Mouse (Mus musculus) left cerebral cortex, postnatal 36 days (tissue): ENCODE measurements around the gene Ddit4l. TPM values are rescaled to one million over a fixed set of nuclear protein-coding genes. Genes with fewer than 3 reads are reported as not detected.
"Not testable (repeated sequence)": the region's sequence is repeated elsewhere in the genome, so short reads cannot be mapped to it uniquely, and the experiment has no call there.

Experiments used
- DNase-seq, 2 experiments: peaks; one replicate each; pipeline ENCODE4 v3.0.0; 2021 to 2022; ENCODE audit warnings: low spot score in 2 of 2, mixed read lengths in 1 of 2
- intact Hi-C: fragments of 180-260 bp; cut with DNase I; formaldehyde crosslinking; loops from one replicate; pipeline ENCODE4 v1.15.1; 2025
- microRNA-seq: library from miRNA; unstranded; fragments of <30 nt; microRNA quantifications from one replicate; pipeline ENCODE4 v1.2.0, GENCODE M21; 2022
- total RNA-seq, 2 experiments: library from RNA; stranded (reverse); gene quantifications; 2 replicates each; pipeline ENCODE4 v1.2.3; 2021

The Ddit4l gene
- total RNA-seq, 2 experiments from 2014 or later = 22.1 to 24.3 TPM

DNA sequence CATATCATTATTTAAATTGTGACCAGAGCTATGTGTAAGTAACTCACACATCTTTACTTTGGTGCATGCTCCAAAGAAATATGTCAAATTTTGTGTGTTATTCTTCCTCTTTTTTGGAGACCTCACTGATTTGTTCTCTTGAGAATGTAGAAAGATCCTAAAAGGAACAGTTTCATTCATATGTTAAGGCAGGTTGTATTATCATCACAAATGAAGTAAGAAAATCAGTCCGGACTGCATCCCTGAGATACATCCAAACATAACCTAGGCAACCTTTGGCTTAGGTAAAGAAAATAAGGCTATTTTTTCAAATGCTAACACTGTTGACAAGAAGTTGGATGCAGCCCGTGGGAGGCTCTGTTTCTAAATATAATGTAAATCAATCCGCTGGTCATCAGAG lies 21.2 kb downstream of the Ddit4l start:
- intact Hi-C loops = no loop called here
- DNase-seq = no peak

- intact Hi-C loops = no loop called here
- DNase-seq = no peak
Observed at GRCm38 (mm10) chr3:137644081-137644480, 22.7 kb downstream of the Ddit4l start.

DNA sequence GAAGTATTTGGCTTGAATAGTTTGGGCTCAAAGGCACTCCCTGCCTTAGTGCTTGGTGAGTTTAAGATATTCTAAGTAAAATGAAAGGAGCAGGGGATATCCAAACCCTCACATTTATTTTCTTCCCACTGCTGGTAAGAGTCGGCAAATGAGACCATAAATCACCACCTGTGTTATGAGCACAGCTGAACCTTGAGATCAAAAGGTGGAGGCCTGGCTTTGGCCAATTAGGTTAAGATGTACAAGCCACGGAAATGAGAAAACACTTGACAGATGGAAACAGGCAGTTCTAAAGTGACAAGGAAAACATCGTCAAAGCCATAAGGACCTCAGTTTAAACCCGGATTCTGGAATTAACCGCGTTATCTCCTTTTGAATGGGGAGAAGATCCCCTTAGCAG lies 23.5 kb downstream of the Ddit4l start:
- DNase-seq = no peak
- intact Hi-C loops = no loop called here

DNA sequence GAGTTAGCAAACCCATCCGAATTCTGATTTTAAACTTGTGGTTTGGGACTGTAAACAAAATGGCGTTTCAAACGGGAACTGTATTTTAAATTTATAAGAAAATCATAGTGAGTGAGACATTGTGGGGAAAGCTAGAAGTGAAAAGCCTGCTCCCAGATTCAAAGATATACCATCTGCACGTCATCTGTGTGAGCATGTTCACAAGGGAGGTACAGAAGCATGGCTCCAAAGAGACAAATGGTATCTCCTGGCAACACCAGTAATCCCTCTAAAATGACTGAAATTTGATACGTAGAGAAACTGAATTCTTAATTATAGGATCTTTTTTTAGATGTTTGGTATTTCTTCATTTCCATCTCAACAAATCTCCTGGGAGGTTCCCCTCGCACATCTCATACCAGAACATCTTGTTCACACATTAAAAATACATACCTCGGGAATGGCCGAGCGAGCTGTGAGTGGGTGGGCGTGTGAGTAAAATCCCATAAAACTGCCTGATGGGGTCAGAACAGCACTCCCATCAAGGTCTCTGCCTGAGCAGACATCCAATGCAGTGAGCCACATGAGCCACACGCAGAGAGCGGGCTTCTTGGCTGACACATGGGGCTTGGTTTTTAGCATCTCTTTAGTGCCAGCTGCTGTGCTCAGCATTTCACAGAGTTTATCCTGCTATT lies 26.2 kb downstream of the Ddit4l start:
- intact Hi-C loops = no loop called here
- DNase-seq = peak; percentile 37 to 58

- intact Hi-C loops = no loop called here
- DNase-seq = no peak
Observed at GRCm38 (mm10) chr3:137649112-137649511, 27.7 kb downstream of the Ddit4l start.

- intact Hi-C loops = no loop called here
- no peak for DNase-seq
Observed at GRCm38 (mm10) chr3:137652853-137653252, 31.4 kb downstream of the Ddit4l start.

GRCm38 (mm10) chr3:137671224-137671623 lies 49.8 kb downstream of the Ddit4l start, which contains the start of gene Gm21962:
Gene Gm21962, plus strand, starts transcription at chr3:137671524.
- DNase-seq, intact Hi-C loops: not testable (repeated sequence)

Small RNA genes within 50 kb of the gene (microRNA-seq; reads per million reads assigned to microRNA genes)
- not detected for gene Gm22468

Other genes starting within 250 kb of the Ddit4l start
- not detected for gene Gm21962, start 49.9 kb downstream of the Ddit4l start, total RNA-seq
- 100 to 1,000 TPM; 160 to 180 TPM for gene H2afz, start 242.9 kb downstream of the Ddit4l start, total RNA-seq
- gene Dnajb14, start 246.1 kb downstream of the Ddit4l start, total RNA-seq = 10 to 100 TPM; 43.9 to 48.8 TPM